Mouse (Mus musculus) gastrocnemius, postnatal 25 days (tissue): ENCODE measurements around the gene Magi2. TPM values are rescaled to one million over a fixed set of nuclear protein-coding genes. Genes with fewer than 3 reads are reported as not detected.
"Not testable (repeated sequence)": the region's sequence is repeated elsewhere in the genome, so short reads cannot be mapped to it uniquely, and the experiment has no call there.

Source experiments
- DNase-seq: peaks from one replicate; pipeline ENCODE4 v3.0.0; 2022
- total RNA-seq, 2 experiments: library from RNA; stranded (reverse); gene quantifications; 1 replicate in 1 of 2; 2 replicates in 1 of 2; pipeline ENCODE4 v1.2.3; 2021

Magi2 gene
- total RNA-seq, 2 experiments from 2014 or later = 1.6 to 2.0 TPM

- DNase-seq = no peak
Observed at GRCm38 (mm10) chr5:19462541-19462940, 235.7 kb downstream of the Magi2 start.

- DNase-seq = no peak
Observed at GRCm38 (mm10) chr5:19465383-19465782, 238.5 kb downstream of the Magi2 start.

- DNase-seq = no peak
Observed at GRCm38 (mm10) chr5:19472851-19473439, 246.1 kb downstream of the Magi2 start.

- DNase-seq = no peak
Observed at GRCm38 (mm10) chr5:19482981-19483380, 256.1 kb downstream of the Magi2 start.

GRCm38 (mm10) chr5:19487947-19488346 is 261.1 kb downstream of the Magi2 start:
- no peak for DNase-seq

GRCm38 (mm10) chr5:19501005-19501404 is 274.2 kb downstream of the Magi2 start:
- no peak for DNase-seq

GRCm38 (mm10) chr5:19522168-19522567 is 295.3 kb downstream of the Magi2 start:
- DNase-seq = no peak

GRCm38 (mm10) chr5:19539348-19539747 is 312.5 kb downstream of the Magi2 start:
- DNase-seq = no peak

- DNase-seq = no peak
Observed at GRCm38 (mm10) chr5:19546424-19546823, 319.6 kb downstream of the Magi2 start.

GRCm38 (mm10) chr5:19546900-19547299 is 320.1 kb downstream of the Magi2 start:
- no peak for DNase-seq

- no peak for DNase-seq
Observed at GRCm38 (mm10) chr5:19553510-19553909, 326.7 kb downstream of the Magi2 start.

GRCm38 (mm10) chr5:19565636-19566035 is 338.8 kb downstream of the Magi2 start:
- no peak for DNase-seq

GRCm38 (mm10) chr5:19566136-19566535 is 339.3 kb downstream of the Magi2 start:
- DNase-seq = not testable (repeated sequence)

- DNase-seq = no peak
Observed at GRCm38 (mm10) chr5:19607700-19608099, 380.9 kb downstream of the Magi2 start.

GRCm38 (mm10) chr5:19611788-19612187 is 385.0 kb downstream of the Magi2 start:
- no peak for DNase-seq

GRCm38 (mm10) chr5:19621678-19622077 is 394.8 kb downstream of the Magi2 start:
- no peak for DNase-seq

- no peak for DNase-seq
Observed at GRCm38 (mm10) chr5:19633976-19634375, 407.1 kb downstream of the Magi2 start.

GRCm38 (mm10) chr5:19637789-19638188 is 411.0 kb downstream of the Magi2 start:
- no peak for DNase-seq

- DNase-seq = no peak
Observed at GRCm38 (mm10) chr5:19655986-19656385, 429.1 kb downstream of the Magi2 start.

- no peak for DNase-seq
Observed at GRCm38 (mm10) chr5:19666416-19666815, 439.6 kb downstream of the Magi2 start.

- no peak for DNase-seq
Observed at GRCm38 (mm10) chr5:19717296-19717695, 490.5 kb downstream of the Magi2 start.

GRCm38 (mm10) chr5:19726277-19726676 is 499.4 kb downstream of the Magi2 start:
- no peak for DNase-seq

GRCm38 (mm10) chr5:19745376-19745775 is 518.5 kb downstream of the Magi2 start:
- DNase-seq = no peak

GRCm38 (mm10) chr5:19745916-19746315 is 519.1 kb downstream of the Magi2 start:
- no peak for DNase-seq
